Mouse (Mus musculus) myocyte (in vitro differentiated cells): ENCODE measurements around the gene Helb.

Experiments
- CEBPB ChIP-seq: IDR thresholded peaks from 2 replicates; pipeline ENCODE4 v1.6.1; 2011; ENCODE audit warnings: mild to moderate bottlenecking, moderate library complexity; ENCODE audit not compliant: poor library complexity, insufficient read depth, severe bottlenecking
- E2F4 ChIP-seq: IDR thresholded peaks from one replicate; pipeline ENCODE4 v1.6.1; 2011; ENCODE audit warnings: mild to moderate bottlenecking, control low read depth, moderate library complexity; ENCODE audit not compliant: insufficient read depth
- MYOD1 ChIP-seq, 3 experiments: IDR thresholded peaks; one replicate each; pipeline ENCODE4 v1.6.1; 2011; ENCODE audit warnings: control low read depth in 2 of 3, low read depth in 2 of 3, mild to moderate bottlenecking in 2 of 3, moderate library complexity in 1 of 3; ENCODE audit not compliant: insufficient read length in 2 of 3, control insufficient read depth in 1 of 3
- MYOG ChIP-seq, 3 experiments: IDR thresholded peaks; one replicate each; pipeline ENCODE4 v1.6.1; 2011; ENCODE audit warnings: control low read depth in 2 of 3, low read depth in 2 of 3, mild to moderate bottlenecking in 2 of 3; ENCODE audit not compliant: insufficient read length in 2 of 3, control insufficient read depth in 1 of 3, insufficient read depth in 1 of 3
- POLR2A ChIP-seq: IDR thresholded peaks from one replicate; pipeline ENCODE4 v1.6.1; 2011; ENCODE audit warnings: low read depth, mild to moderate bottlenecking, control low read depth, moderate library complexity; ENCODE audit not compliant: insufficient read length
- POLR2AphosphoS2 ChIP-seq: IDR thresholded peaks from one replicate; pipeline ENCODE4 v1.6.1; 2011; ENCODE audit warnings: low read depth, control low read depth; ENCODE audit not compliant: insufficient read length
- TCF12 ChIP-seq: IDR thresholded peaks from one replicate; pipeline ENCODE4 v1.6.1; 2011; ENCODE audit warnings: mild to moderate bottlenecking, control low read depth; ENCODE audit not compliant: poor library complexity, insufficient read depth, severe bottlenecking

DNA sequence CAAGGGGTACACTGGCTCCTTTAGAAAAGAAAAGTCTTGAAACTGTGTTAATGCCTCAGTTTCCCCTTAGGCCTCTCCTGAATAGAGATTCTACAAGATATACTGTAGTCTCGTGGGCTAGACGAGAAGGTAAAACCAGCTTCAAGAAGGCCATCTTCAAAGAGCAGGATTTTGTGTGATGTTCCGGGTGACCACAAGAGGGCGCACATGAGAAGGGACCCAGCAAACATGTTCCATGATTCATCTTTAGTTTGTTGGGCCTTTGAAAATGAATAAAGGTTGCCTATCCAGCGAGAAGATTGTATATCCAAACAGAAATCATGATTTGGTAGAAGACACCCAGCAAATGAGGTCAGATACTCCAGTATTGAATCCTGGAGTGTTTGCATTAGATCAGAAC lies 48.4 kb downstream of the Helb start:
- no peak for TF ChIP-seq TCF12
- TF ChIP-seq POLR2A, result no peak
- TF ChIP-seq E2F4, result no peak
- TF ChIP-seq POLR2AphosphoS2, result no peak
- no peak for TF ChIP-seq CEBPB
- no peak for TF ChIP-seq MYOD1 (IDR thresholded peaks at IDR 0.05; ENCODE audit: control insufficient read depth in 1 of 3, insufficient read length in 2 of 3, low read depth in 2 of 3)
- TF ChIP-seq MYOG (IDR thresholded peaks at IDR 0.05; ENCODE audit: control insufficient read depth in 1 of 3, insufficient read depth in 1 of 3, insufficient read length in 2 of 3, low read depth in 2 of 3), result no peak
